In genomic region chr6:99692916-99693841, GRCm38 (mm10) we compare ENCODE assay signal across 10 mouse cellular contexts. TPM values are rescaled to one million over a fixed set of nuclear protein-coding genes. Genes with fewer than 3 reads are reported as not detected.
A peak's percentile ranks its signal among the peaks of the same experiment; 100 is the strongest.
DNase-seq lines count a peak whose midpoint lies in the region; ATAC-seq lines count a peak whose summit lies in the region.
"Had no signal": no experiment of that assay in that cellular context is flagged by ENCODE, and none has a peak within 500 bp of the region (broad histone marks: within the 10 kb centered on the region; RNA-seq: fewer than 3 reads in every experiment).

No protein-coding gene starts in this region.

- H3K4me1 ChIP-seq in heart, embryonic 14.5 days (ENCODE audit: control insufficient read depth in 2 of 2, insufficient read depth in 2 of 2, low read length in 2 of 2) = peaks cover 5% of the 10 kb centered on the region in 2 experiments; a peak in 2 of 4 replicates
- peaks cover 16% of the 10 kb centered on the region for H3K4me1 ChIP-seq in limb, embryonic 13.5 days
- H3K4me1 ChIP-seq in neural tube, embryonic 13.5 days (replicated peaks) = peaks cover 30% of the 10 kb centered on the region

- peak; percentile 10 for DNase-seq in gastrocnemius, postnatal 14 days
- DNase-seq in gastrocnemius, adult 18-20 months (ENCODE audit: low spot score) = no peak
- peak; percentile 38 for DNase-seq in ES-CJ7 (ENCODE audit: low read depth, low spot score)
- DNase-seq in cerebellum, postnatal 10 days = peak; percentile 63 to 78

- H3K4me2 ChIP-seq in heart, embryonic 14.5 days (ENCODE audit: low read length) = peak overlapping the region; percentile 93
- H3K4me2 ChIP-seq in limb, embryonic 13.5 days (replicated peaks) = peak overlapping the region; percentile 96
- peak overlapping the region; percentile 82 for H3K4me2 ChIP-seq in neural tube, embryonic 13.5 days

- H3K9me3 ChIP-seq in heart, embryonic 14.5 days (ENCODE audit: control insufficient read depth, low read length) = 0 out of 2 replicates have a peak, but pooled peaks cover 2% of the 10 kb centered on the region
- no peaks in the 10 kb centered on the region for H3K9me3 ChIP-seq in limb, embryonic 13.5 days
- H3K9me3 ChIP-seq in neural tube, embryonic 13.5 days = no peaks in the 10 kb centered on the region

- WGBS in heart, embryonic 14.5 days = 1% methylated on average over 109 of the region's 110 CpGs
- under 1% methylated on average over 106 of the region's 110 CpGs for WGBS in limb, embryonic 13.5 days
- WGBS in neural tube, embryonic 13.5 days = 1% methylated on average over 86 of the region's 110 CpGs

- no peaks in the 10 kb centered on the region for H3K36me3 ChIP-seq in heart, embryonic 14.5 days (ENCODE audit: control insufficient read depth, insufficient read depth, low read length)
- no peaks in the 10 kb centered on the region for H3K36me3 ChIP-seq in limb, embryonic 13.5 days
- H3K36me3 ChIP-seq in neural tube, embryonic 13.5 days = no peaks in the 10 kb centered on the region

- H3K27me3 ChIP-seq in heart, embryonic 14.5 days (ENCODE audit: control insufficient read depth, insufficient read depth, low read length) = peaks cover 83% of the 10 kb centered on the region
- H3K27me3 ChIP-seq in limb, embryonic 13.5 days = peaks cover 87% of the 10 kb centered on the region
- H3K27me3 ChIP-seq in neural tube, embryonic 13.5 days = peaks cover 89% of the 10 kb centered on the region
- H3K27me3 ChIP-seq: CH12.LX had no signal

- no peak for ATAC-seq in heart, embryonic 14.5 days (ENCODE audit: insufficient number of reproducible peaks, insufficient read depth, low FRiP score, low read depth)
- no peak for ATAC-seq in limb, embryonic 13.5 days (ENCODE audit: low FRiP score, low read depth)
- ATAC-seq in neural tube, embryonic 13.5 days (ENCODE audit: low read depth) = peak; percentile 36
- no peak for ATAC-seq in monocyte, adult 5-6 weeks (replicated peaks; ENCODE audit: insufficient number of reproducible peaks, low FRiP score, low TSS enrichment, poor library complexity, severe bottlenecking)

- H3K4me3 ChIP-seq in heart, embryonic 14.5 days (ENCODE audit: control insufficient read depth in 1 of 2, insufficient read depth in 1 of 2, low read depth in 1 of 2, low read length in 2 of 2) = peak overlapping the region; percentile 79 to 81
- H3K4me3 ChIP-seq in limb, embryonic 13.5 days = peak overlapping the region; percentile 80
- H3K4me3 ChIP-seq in neural tube, embryonic 13.5 days = peak overlapping the region; percentile 74

- no peak overlapping the region for H3K27ac ChIP-seq in heart, embryonic 14.5 days (replicated peaks in 1 of 2; ENCODE audit: control insufficient read depth in 1 of 2, insufficient read depth in 1 of 2, low read depth in 2 of 2, low read length in 2 of 2)
- no peak overlapping the region; the same call in 1 of the 2 replicates for H3K27ac ChIP-seq in limb, embryonic 13.5 days
- peak overlapping the region; percentile 92 for H3K27ac ChIP-seq in neural tube, embryonic 13.5 days (replicated peaks)

- peak overlapping the region; percentile 74 for H3K9ac ChIP-seq in heart, embryonic 14.5 days (ENCODE audit: low read length)
- H3K9ac ChIP-seq in limb, embryonic 13.5 days = peak overlapping the region; percentile 90
- peak overlapping the region; percentile 93 for H3K9ac ChIP-seq in neural tube, embryonic 13.5 days

- intact Hi-C loops in gastrocnemius, postnatal 14 days (cut with DNase I; ENCODE audit: low total_unique reads) = no loop called here

RNA-seq across cellular contexts. Expression of gene Gpr27, which starts 0.7 kb away (rescaled TPM):
- total RNA-seq in gastrocnemius, postnatal 14 days (2021) = 1 to 10 TPM; 1.8 to 2.3 TPM
- under 1 TPM; 0.48 to 0.71 TPM for total RNA-seq in gastrocnemius, adult 18-20 months (2021)
- polyA plus RNA-seq in heart, embryonic 14.5 days (2014; fragmentation: Nextera tagmentation; extraction: Ambion mirVana) = 1.6 and 1.8 TPM in 2 replicates
- polyA plus RNA-seq in limb, embryonic 13.5 days (2015; fragmentation: Nextera tagmentation; extraction: Ambion mirVana) = 5.9 and 6.1 TPM in 2 replicates
- 11.3 and 13.3 TPM in 2 replicates for polyA plus RNA-seq in neural tube, embryonic 13.5 days (2015; fragmentation: Nextera tagmentation; extraction: Ambion mirVana)
- not detected in 3 replicates for total RNA-seq in monocyte, adult 5-6 weeks (2017)
- total RNA-seq: CH12.LX had no signal

RNA-seq across cellular contexts. Expression of gene Gm20696, which starts 26.6 kb away (rescaled TPM):
- total RNA-seq in gastrocnemius, postnatal 14 days (2021) = under 1 TPM; 0.73 to 0.90 TPM
- total RNA-seq in gastrocnemius, adult 18-20 months (2021) = 1 to 10 TPM; 1.0 to 1.4 TPM
- polyA plus RNA-seq in heart, embryonic 14.5 days (2014; fragmentation: Nextera tagmentation; extraction: Ambion mirVana) = 3.9 and 4.2 TPM in 2 replicates
- 6.0 and 6.5 TPM in 2 replicates for polyA plus RNA-seq in limb, embryonic 13.5 days (2015; fragmentation: Nextera tagmentation; extraction: Ambion mirVana)
- 2.7 and 3.0 TPM in 2 replicates for polyA plus RNA-seq in neural tube, embryonic 13.5 days (2015; fragmentation: Nextera tagmentation; extraction: Ambion mirVana)
- total RNA-seq in monocyte, adult 5-6 weeks (2017) = 12.8 to 26.5 TPM (median 21.5 TPM) in 3 replicates

RNA-seq across cellular contexts. Expression of gene Eif4e3, which starts 26.6 kb away (rescaled TPM):
- 10 to 100 TPM; 16.2 to 17.8 TPM for total RNA-seq in gastrocnemius, postnatal 14 days (2021)
- total RNA-seq in gastrocnemius, adult 18-20 months (2021) = 10 to 100 TPM; 27.4 to 28.5 TPM
- 7.9 and 10.1 TPM in 2 replicates for polyA plus RNA-seq in heart, embryonic 14.5 days (2014; fragmentation: Nextera tagmentation; extraction: Ambion mirVana)
- 17.3 and 18.5 TPM in 2 replicates for polyA plus RNA-seq in limb, embryonic 13.5 days (2015; fragmentation: Nextera tagmentation; extraction: Ambion mirVana)
- polyA plus RNA-seq in neural tube, embryonic 13.5 days (2015; fragmentation: Nextera tagmentation; extraction: Ambion mirVana) = 9.1 and 9.3 TPM in 2 replicates
- total RNA-seq in monocyte, adult 5-6 weeks (2017) = 23.3 to 33.9 TPM (median 30.5 TPM) in 3 replicates

RNA-seq across cellular contexts. Expression of gene Prok2, which starts 33.0 kb away (rescaled TPM):
- total RNA-seq in gastrocnemius, postnatal 14 days (2021) = not detected
- not detected for total RNA-seq in gastrocnemius, adult 18-20 months (2021)
- polyA plus RNA-seq in heart, embryonic 14.5 days (2014; fragmentation: Nextera tagmentation; extraction: Ambion mirVana) = not detected in 2 replicates
- polyA plus RNA-seq in limb, embryonic 13.5 days (2015; fragmentation: Nextera tagmentation; extraction: Ambion mirVana) = 1.8 and 2.5 TPM in 2 replicates
- polyA plus RNA-seq in neural tube, embryonic 13.5 days (2015; fragmentation: Nextera tagmentation; extraction: Ambion mirVana) = not detected in 2 replicates
- not detected in 3 replicates for total RNA-seq in monocyte, adult 5-6 weeks (2017)
- total RNA-seq: CH12.LX; hematopoietic stem cell, adult 5-6 weeks had no signal
